Mouse (Mus musculus) testis, adult 2 months (tissue): ENCODE data around the gene Scn1b.

Experiments
- CTCF ChIP-seq: fragments of 200-500 bp; IDR thresholded peaks from 2 replicates; pipeline ENCODE4 v1.5.1; 2012; ENCODE audit warnings: low read depth, mild to moderate bottlenecking, inconsistent platforms, low read length, moderate library complexity; ENCODE audit not compliant: control insufficient read depth, insufficient read depth, insufficient replicate concordance
- POLR2A ChIP-seq: fragments of 200-500 bp; IDR thresholded peaks from 2 replicates; pipeline ENCODE4 v1.6.1; 2012; ENCODE audit warnings: low read depth, mild to moderate bottlenecking, inconsistent platforms, low read length, moderate library complexity; ENCODE audit not compliant: control insufficient read depth

DNA sequence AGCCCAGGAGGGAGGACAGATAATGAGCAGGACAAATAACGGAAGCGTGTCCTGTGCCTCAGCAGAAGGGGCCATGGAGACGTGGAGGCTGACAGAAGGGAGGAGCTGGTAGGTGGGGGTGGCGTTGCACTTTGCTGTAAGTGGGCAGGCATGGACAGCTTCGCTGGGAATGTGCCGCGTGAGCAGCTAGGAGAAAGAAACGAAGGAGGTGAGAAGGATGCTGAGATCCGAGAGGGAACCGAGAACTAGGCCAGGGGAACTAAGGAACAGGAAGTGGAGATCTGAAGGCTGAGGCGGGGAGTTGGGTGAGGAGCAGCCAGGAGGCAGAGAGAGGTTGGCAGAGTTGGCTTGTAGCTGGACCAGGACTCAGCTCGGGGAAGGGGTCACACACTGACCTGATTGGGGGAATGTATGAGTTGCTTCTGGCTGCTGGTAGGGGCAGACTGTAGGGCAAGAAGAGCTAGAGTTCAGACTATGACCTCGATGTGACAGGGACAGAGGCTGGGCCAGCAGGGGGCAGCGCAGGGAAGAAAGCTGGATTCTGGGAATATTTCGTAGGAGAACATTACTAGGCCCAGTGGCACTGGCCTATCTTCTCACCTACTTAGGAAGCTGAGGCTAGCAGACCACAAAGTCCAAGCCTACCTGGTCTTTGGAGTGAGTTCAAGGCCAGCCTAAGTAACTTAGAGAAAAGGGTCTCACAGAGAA, 21.6 kb downstream of the Scn1b start:
- TF ChIP-seq POLR2A (no peak), CTCF (peak; percentile 62; the same call in 1 of the 2 replicates)
